Mouse (Mus musculus): ENCODE data around the gene Rtkn2. TPM values are rescaled to one million over a fixed set of nuclear protein-coding genes. Genes with fewer than 3 reads are reported as not detected.

Gene Rtkn2
- polyA plus RNA-seq (2012; fragmentation: generic; extraction: Trizol) = 9.5 TPM
- long read RNA-seq, experiment 1, partial matches to known transcripts = 0 of 7 reads
- long read RNA-seq, experiment 1, other reads (novel, unspliced or antisense) = 4 of 7 reads
- long read RNA-seq, experiment 2, transcript Rtkn2-204 (12 exons, 3,970 nt) = minor isoform, 24 of 79 reads
- long read RNA-seq, experiment 2, transcript Rtkn2-203 (12 exons, 2,246 nt) = major isoform, 38 of 79 reads
- long read RNA-seq, experiment 2, partial matches to known transcripts = 2 of 79 reads
- long read RNA-seq, experiment 2, other reads (novel, unspliced or antisense) = 15 of 79 reads

GRCm38 (mm10) chr10:67979401-67980157 lies at the start of gene Rtkn2:
Gene Rtkn2, plus strand, starts transcription at chr10:67979570.
- TF ChIP-seq CEBPB (IDR thresholded peaks at IDR 0.05; ENCODE audit: low read depth) (no peak), FOSL1 (IDR thresholded peaks at IDR 0.05; ENCODE audit: insufficient read depth, low read length, poor library complexity, severe bottlenecking) (no peak), MYOD1 (IDR thresholded peaks at IDR 0.05; ENCODE audit: control insufficient read depth, insufficient read length, low read depth) (no peak), MYOG (IDR thresholded peaks at IDR 0.05; ENCODE audit: control insufficient read depth, extremely low read depth, insufficient read length) (no peak), MAX (IDR thresholded peaks at IDR 0.05) (no peak), USF1 (IDR thresholded peaks at IDR 0.05; ENCODE audit: low read depth) (no peak), CTCF (IDR thresholded peaks at IDR 0.05; ENCODE audit: control insufficient read depth, insufficient read depth, insufficient read length) (no peak)

GRCm38 (mm10) chr10:67931328-67931727 lies 48.0 kb upstream of the Rtkn2 start:
- H3ac ChIP-seq (ENCODE audit: control insufficient read depth, insufficient read length, low read depth) = no peak overlapping the region
- H3K27me3 ChIP-seq (ENCODE audit: control insufficient read depth, insufficient read depth, insufficient read length) = no peaks in the 10 kb centered on the region
- H3K36me3 ChIP-seq (ENCODE audit: control insufficient read depth, insufficient read depth) = no peaks in the 10 kb centered on the region
- no peaks in the 10 kb centered on the region for H3K79me3 ChIP-seq (ENCODE audit: low read depth)
- TF ChIP-seq MYOD1 (IDR thresholded peaks at IDR 0.05; ENCODE audit: control insufficient read depth, insufficient read length, low read depth) (no peak), FOSL1 (IDR thresholded peaks at IDR 0.05; ENCODE audit: insufficient read depth, low read length, poor library complexity, severe bottlenecking) (no peak), USF1 (IDR thresholded peaks at IDR 0.05; ENCODE audit: low read depth) (no peak), MAX (IDR thresholded peaks at IDR 0.05) (no peak), CEBPB (IDR thresholded peaks at IDR 0.05; ENCODE audit: low read depth) (no peak), MYOG (IDR thresholded peaks at IDR 0.05; ENCODE audit: control insufficient read depth, extremely low read depth, insufficient read length) (no peak), CTCF (IDR thresholded peaks at IDR 0.05; ENCODE audit: control insufficient read depth, insufficient read depth, insufficient read length) (no peak)
- H3K4me3 ChIP-seq (ENCODE audit: insufficient read depth, poor library complexity, severe bottlenecking) = no peak overlapping the region
- H3K79me2 ChIP-seq (ENCODE audit: control insufficient read depth, insufficient read depth) = no peaks in the 10 kb centered on the region

More at GRCm38 (mm10) chr10:67979401-67980157, at the start of gene Rtkn2:
- Histone ChIP-seq H3ac (ENCODE audit: control insufficient read depth, insufficient read length, low read depth) (peak within 1 kb of the TSS; percentile 83), H3K27me3 (ENCODE audit: control insufficient read depth, insufficient read depth, insufficient read length) (no peaks in the 10 kb centered on the region), H3K36me3 (ENCODE audit: control insufficient read depth, insufficient read depth) (no peaks in the 10 kb centered on the region), H3K4me3 (ENCODE audit: insufficient read depth, poor library complexity, severe bottlenecking) (peak within 1 kb of the TSS; percentile 56), H3K79me2 (ENCODE audit: control insufficient read depth, insufficient read depth) (peaks cover 33% of the 10 kb centered on the region), H3K79me3 (ENCODE audit: low read depth) (peaks cover 2% of the 10 kb centered on the region)

- no peak overlapping the region for H3ac ChIP-seq (ENCODE audit: control insufficient read depth, insufficient read length, low read depth)
- H3K27me3 ChIP-seq (ENCODE audit: control insufficient read depth, insufficient read depth, insufficient read length) = no peaks in the 10 kb centered on the region
- no peak overlapping the region for H3K4me3 ChIP-seq (ENCODE audit: insufficient read depth, poor library complexity, severe bottlenecking)
Measured at GRCm38 (mm10) chr10:67932780-67933179, 46.6 kb upstream of the Rtkn2 start.

GRCm38 (mm10) chr10:67936944-67937343 lies 42.4 kb upstream of the Rtkn2 start:
- Histone ChIP-seq H3K4me3 (ENCODE audit: insufficient read depth, poor library complexity, severe bottlenecking) (no peak overlapping the region), H3K27me3 (ENCODE audit: control insufficient read depth, insufficient read depth, insufficient read length) (no peaks in the 10 kb centered on the region), H3K79me2 (ENCODE audit: control insufficient read depth, insufficient read depth) (no peaks in the 10 kb centered on the region), H3K79me3 (ENCODE audit: low read depth) (no peaks in the 10 kb centered on the region), H3ac (ENCODE audit: control insufficient read depth, insufficient read length, low read depth) (no peak overlapping the region), H3K36me3 (ENCODE audit: control insufficient read depth, insufficient read depth) (no peaks in the 10 kb centered on the region)
- TF ChIP-seq MAX (IDR thresholded peaks at IDR 0.05) (no peak), USF1 (IDR thresholded peaks at IDR 0.05; ENCODE audit: low read depth) (no peak), MYOD1 (IDR thresholded peaks at IDR 0.05; ENCODE audit: control insufficient read depth, insufficient read length, low read depth) (no peak)

More at GRCm38 (mm10) chr10:67932780-67933179, 46.6 kb upstream of the Rtkn2 start:
- no peaks in the 10 kb centered on the region for H3K79me2 ChIP-seq (ENCODE audit: control insufficient read depth, insufficient read depth)
- no peak for TF ChIP-seq CTCF (IDR thresholded peaks at IDR 0.05; ENCODE audit: control insufficient read depth, insufficient read depth, insufficient read length)
- no peak for TF ChIP-seq MAX (IDR thresholded peaks at IDR 0.05)
- TF ChIP-seq MYOG (IDR thresholded peaks at IDR 0.05; ENCODE audit: control insufficient read depth, extremely low read depth, insufficient read length) = no peak
- no peak for TF ChIP-seq FOSL1 (IDR thresholded peaks at IDR 0.05; ENCODE audit: insufficient read depth, low read length, poor library complexity, severe bottlenecking)
- TF ChIP-seq MYOD1 (IDR thresholded peaks at IDR 0.05; ENCODE audit: control insufficient read depth, insufficient read length, low read depth) = no peak
- TF ChIP-seq USF1 (IDR thresholded peaks at IDR 0.05; ENCODE audit: low read depth) = no peak
- TF ChIP-seq CEBPB (IDR thresholded peaks at IDR 0.05; ENCODE audit: low read depth) = no peak
- no peaks in the 10 kb centered on the region for H3K79me3 ChIP-seq (ENCODE audit: low read depth)
- H3K36me3 ChIP-seq (ENCODE audit: control insufficient read depth, insufficient read depth) = no peaks in the 10 kb centered on the region

GRCm38 (mm10) chr10:67937775-67938174 lies 41.6 kb upstream of the Rtkn2 start:
- no peak for TF ChIP-seq MYOD1 (IDR thresholded peaks at IDR 0.05; ENCODE audit: control insufficient read depth, insufficient read length, low read depth)
- no peak for TF ChIP-seq CTCF (IDR thresholded peaks at IDR 0.05; ENCODE audit: control insufficient read depth, insufficient read depth, insufficient read length)
- no peak for TF ChIP-seq MAX (IDR thresholded peaks at IDR 0.05)
- TF ChIP-seq USF1 (IDR thresholded peaks at IDR 0.05; ENCODE audit: low read depth) = no peak
- TF ChIP-seq FOSL1 (IDR thresholded peaks at IDR 0.05; ENCODE audit: insufficient read depth, low read length, poor library complexity, severe bottlenecking) = no peak
- no peak for TF ChIP-seq MYOG (IDR thresholded peaks at IDR 0.05; ENCODE audit: control insufficient read depth, extremely low read depth, insufficient read length)
- TF ChIP-seq CEBPB (IDR thresholded peaks at IDR 0.05; ENCODE audit: low read depth) = no peak
- no peak overlapping the region for H3ac ChIP-seq (ENCODE audit: control insufficient read depth, insufficient read length, low read depth)
- H3K4me3 ChIP-seq (ENCODE audit: insufficient read depth, poor library complexity, severe bottlenecking) = no peak overlapping the region
- H3K36me3 ChIP-seq (ENCODE audit: control insufficient read depth, insufficient read depth) = no peaks in the 10 kb centered on the region
- no peaks in the 10 kb centered on the region for H3K79me2 ChIP-seq (ENCODE audit: control insufficient read depth, insufficient read depth)
- H3K79me3 ChIP-seq (ENCODE audit: low read depth) = no peaks in the 10 kb centered on the region
- H3K27me3 ChIP-seq (ENCODE audit: control insufficient read depth, insufficient read depth, insufficient read length) = no peaks in the 10 kb centered on the region

Measured in C2C12 (cell line).